Mouse (Mus musculus) adipose tissue, adult 10 weeks (tissue): ENCODE results near the gene Gm3285. TPM values are rescaled to one million over a fixed set of nuclear protein-coding genes. Genes with fewer than 3 reads are reported as not detected.

Experiments
- polyA plus RNA-seq: library from polyadenylated mRNA; stranded (reverse); fragments of 350-450 nt; fragmentation: Illumina TruSeq; extraction: RNeasy Lipid Tissue Mini Kit (QIAGEN cat#74804); gene quantifications from one replicate; pipeline ENCODE4 v1.2.3, GENCODE M21; 2014; ENCODE audit warnings: low read depth, low replicate concordance

Gene Gm3285
- not detected for polyA plus RNA-seq

DNA sequence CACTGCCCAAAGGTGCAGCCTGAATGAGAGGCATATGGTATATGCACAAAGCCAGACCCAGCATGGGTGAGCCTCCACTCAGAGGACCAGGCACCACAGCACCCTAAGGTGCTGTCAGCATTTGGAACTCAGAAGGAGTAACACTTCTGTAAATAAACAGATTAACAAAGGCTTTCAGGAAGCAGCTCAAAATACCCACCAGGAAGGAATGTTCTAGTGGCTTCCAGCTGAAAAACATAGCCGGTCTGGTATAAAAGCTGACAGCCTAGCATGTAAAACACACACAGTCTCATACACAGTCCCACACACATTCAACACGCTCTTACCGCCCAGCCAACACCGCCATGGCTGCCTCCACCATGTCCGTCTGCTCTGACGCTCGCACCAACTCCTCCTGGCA is at the start of gene Gm3285:
Gene Gm3285, plus strand, starts transcription at position 301 of the 400 bp plus-strand sequence.

GRCm38 (mm10) chr10:77814382-77814781 is 47.4 kb upstream of the Gm3285 start, which contains the start of gene Gm2696:
Gene Gm2696, plus strand, starts transcription at chr10:77814682.

GRCm38 (mm10) chr10:77826951-77827350 is 34.8 kb upstream of the Gm3285 start, which contains the start of gene Krtap10-4:
Gene Krtap10-4, minus strand, starts transcription at chr10:77827095.

DNA sequence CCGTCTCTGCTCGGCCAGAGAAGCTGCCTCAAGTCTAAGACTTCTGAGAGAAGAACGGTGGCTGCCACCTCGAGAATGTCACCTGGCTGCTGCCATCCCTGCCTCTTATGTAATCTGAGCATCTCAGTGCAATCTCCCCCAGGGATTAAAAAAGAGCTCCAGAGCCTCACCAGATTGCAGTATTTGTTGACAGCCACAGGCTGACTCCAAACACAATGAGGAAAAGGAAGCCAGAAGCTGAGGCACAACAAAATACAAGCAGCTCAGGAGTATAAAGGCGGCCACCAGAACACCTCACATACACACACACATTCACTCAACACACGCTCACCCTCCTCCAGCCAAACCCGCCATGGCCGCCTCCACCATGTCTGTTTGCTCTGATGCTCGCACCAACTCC is 26.1 kb upstream of the Gm3285 start, which contains the start of gene Krtap10-10:
Gene Krtap10-10, plus strand, starts transcription at position 301 of the 400 bp plus-strand sequence.

GRCm38 (mm10) chr10:77846503-77846902 is 15.3 kb upstream of the Gm3285 start, which contains the start of gene Gm36176:
Gene Gm36176, plus strand, starts transcription at chr10:77846803.

DNA sequence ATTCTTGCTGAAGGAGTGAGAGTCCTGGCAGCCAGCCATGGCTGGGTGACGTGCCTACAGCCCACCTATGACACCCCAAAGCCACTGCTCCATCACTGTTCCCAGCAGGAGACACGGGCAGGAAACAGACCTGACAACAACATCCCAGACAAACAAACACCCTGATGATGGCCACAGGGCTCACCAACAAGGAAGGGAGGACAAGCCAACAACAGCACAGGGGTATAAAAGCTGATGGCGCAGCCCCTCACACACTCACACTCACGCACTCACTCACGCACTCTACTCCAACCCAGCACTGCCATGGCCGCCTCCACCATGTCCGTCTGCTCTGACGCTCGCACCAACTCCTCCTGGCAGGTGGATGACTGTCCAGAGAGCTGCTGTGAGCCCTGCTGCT is 9.2 kb upstream of the Gm3285 start, which contains the start of gene Gm10318:
Gene Gm10318, plus strand, starts transcription at position 301 of the 400 bp plus-strand sequence.

GRCm38 (mm10) chr10:77902211-77902893 is 40.6 kb downstream of the Gm3285 start, which contains the start of gene Lrrc3:
Gene Lrrc3, minus strand, starts transcription at chr10:77902536.

Other genes with a start within 250 kb of the Gm3285 start
- 41.8 TPM for gene Ube2g2, start 239.7 kb upstream of the Gm3285 start, polyA plus RNA-seq
- gene Tspear, start 175.4 kb upstream of the Gm3285 start, polyA plus RNA-seq: 0.27 TPM
- gene Gm19402, start 171.2 kb upstream of the Gm3285 start, polyA plus RNA-seq: not detected
- gene Gm9508, start 164.7 kb upstream of the Gm3285 start, polyA plus RNA-seq: not detected
- not detected for gene Gm10272, start 155.3 kb upstream of the Gm3285 start, polyA plus RNA-seq
- not detected for gene Gm10024, start 150.5 kb upstream of the Gm3285 start, polyA plus RNA-seq
- gene Gm10142, start 146.2 kb upstream of the Gm3285 start, polyA plus RNA-seq: not detected
- gene Krtap12-1, start 141.4 kb upstream of the Gm3285 start, polyA plus RNA-seq: not detected
- not detected for gene Gm10100, start 135.5 kb upstream of the Gm3285 start, polyA plus RNA-seq
- gene Gm18596, start 119.3 kb upstream of the Gm3285 start, polyA plus RNA-seq: not detected
- not detected for gene Gm9736, start 110.6 kb upstream of the Gm3285 start, polyA plus RNA-seq
- not detected for gene Gm3233, start 102.3 kb upstream of the Gm3285 start, polyA plus RNA-seq
- gene Gm3238, start 90.7 kb upstream of the Gm3285 start, polyA plus RNA-seq: not detected
- not detected for gene Gm7138, start 85.0 kb upstream of the Gm3285 start, polyA plus RNA-seq
- gene Gm3250, start 79.4 kb upstream of the Gm3285 start, polyA plus RNA-seq: not detected
- gene Gm7137, start 73.8 kb upstream of the Gm3285 start, polyA plus RNA-seq: not detected
- not detected for gene Gm9639, start 66.9 kb upstream of the Gm3285 start, polyA plus RNA-seq
- gene Gm19668, start 62.8 kb upstream of the Gm3285 start, polyA plus RNA-seq: not detected
- not detected for gene Gm9507, start 50.1 kb upstream of the Gm3285 start, polyA plus RNA-seq
- gene Gm2696, start 47.3 kb upstream of the Gm3285 start, polyA plus RNA-seq: not detected
- gene Krtap10-4, start 34.9 kb upstream of the Gm3285 start, polyA plus RNA-seq: not detected
- gene Krtap10-10, start 26.0 kb upstream of the Gm3285 start, polyA plus RNA-seq: not detected
- gene Gm36176, start 15.2 kb upstream of the Gm3285 start, polyA plus RNA-seq: not detected
- not detected for gene Gm10318, start 9.1 kb upstream of the Gm3285 start, polyA plus RNA-seq
- gene Lrrc3, start 40.6 kb downstream of the Gm3285 start, polyA plus RNA-seq: 3.8 TPM
- gene Trpm2, start 108.6 kb downstream of the Gm3285 start, polyA plus RNA-seq: 1.5 TPM
- gene 1810043G02Rik, start 116.5 kb downstream of the Gm3285 start, polyA plus RNA-seq: 20.0 TPM
- gene Pfkl, start 148.1 kb downstream of the Gm3285 start, polyA plus RNA-seq: 61.7 TPM
- 0.87 TPM for gene Dnmt3l, start 180.0 kb downstream of the Gm3285 start, polyA plus RNA-seq
- 0.69 TPM for gene Aire, start 181.6 kb downstream of the Gm3285 start, polyA plus RNA-seq
- 24.8 TPM for gene Icosl, start 207.3 kb downstream of the Gm3285 start, polyA plus RNA-seq